Mouse (Mus musculus): ENCODE data around the gene 4833427G06Rik.

4833427G06Rik gene

GRCm38 (mm10) chr9:51068202-51068601 lies 33.7 kb downstream of the 4833427G06Rik start:
- DNase-seq (ENCODE audit: low read depth, low spot score) = no peak

- DNase-seq (ENCODE audit: low read depth, low spot score) = no peak
Measured at GRCm38 (mm10) chr9:51060601-51061000, 41.3 kb downstream of the 4833427G06Rik start, which contains the start of gene Btg4. TSS of gene Btg4 (plus strand) at chr9:51060901.

GRCm38 (mm10) chr9:51058951-51059521 lies 42.8 kb downstream of the 4833427G06Rik start:
- DNase-seq (ENCODE audit: low read depth, low spot score) = no peak

GRCm38 (mm10) chr9:51056360-51057324 lies 45.2 kb downstream of the 4833427G06Rik start:
- DNase-seq (ENCODE audit: low read depth, low spot score) = no peak

GRCm38 (mm10) chr9:51052180-51052579 lies 49.7 kb downstream of the 4833427G06Rik start:
- DNase-seq (ENCODE audit: low read depth, low spot score) = no peak

- no peak for DNase-seq (ENCODE audit: low read depth, low spot score)
Measured at GRCm38 (mm10) chr9:51042136-51042535, 59.7 kb downstream of the 4833427G06Rik start.

- no peak for DNase-seq (ENCODE audit: low read depth, low spot score)
Measured at GRCm38 (mm10) chr9:51041491-51041980, 60.3 kb downstream of the 4833427G06Rik start.

GRCm38 (mm10) chr9:51032785-51033529 lies 68.9 kb downstream of the 4833427G06Rik start:
- DNase-seq (ENCODE audit: low read depth, low spot score) = no peak

GRCm38 (mm10) chr9:51032291-51032690 lies 69.6 kb downstream of the 4833427G06Rik start:
- no peak for DNase-seq (ENCODE audit: low read depth, low spot score)

- no peak for DNase-seq (ENCODE audit: low read depth, low spot score)
Measured at GRCm38 (mm10) chr9:51031603-51032002, 70.3 kb downstream of the 4833427G06Rik start.

Measured in retina, adult 2 months (tissue).